Mouse (Mus musculus) lung, embryonic 15.5 days (tissue): ENCODE measurements around the gene Tctex1d2. TPM values are rescaled to one million over a fixed set of nuclear protein-coding genes. Genes with fewer than 3 reads are reported as not detected.

Experiments used
- ATAC-seq: fragments of 200-750 bp; cut with Nextera tagmentation; 2 replicates; pipeline ENCODE4 v1.8.0; 2017; ENCODE audit warnings: moderate number of reproducible peaks, borderline replicate concordance; ENCODE audit not compliant: low FRiP score, low TSS enrichment; ENCODE audit errors: extremely low read depth
- H3K27ac ChIP-seq: fragments of 300-500 bp; sonication (generic); 2 replicates; pipeline ENCODE4 v1.5.1; 2015; ENCODE audit warnings: moderate library complexity, mild to moderate bottlenecking, inconsistent platforms
- H3K27me3 ChIP-seq: fragments of 300-500 bp; sonication (generic); 2 replicates; pipeline ENCODE4 v1.6.1; 2015; ENCODE audit warnings: inconsistent platforms
- H3K36me3 ChIP-seq: fragments of 300-500 bp; sonication (generic); 2 replicates; pipeline ENCODE4 v1.6.1; 2015; ENCODE audit warnings: inconsistent platforms
- H3K4me1 ChIP-seq: fragments of 300-500 bp; sonication (generic); 2 replicates; pipeline ENCODE4 v1.6.1; 2015; ENCODE audit warnings: inconsistent platforms
- H3K4me2 ChIP-seq: fragments of 300-500 bp; sonication (generic); 2 replicates; pipeline ENCODE4 v1.6.1; 2015; ENCODE audit warnings: inconsistent platforms, mild to moderate bottlenecking, moderate library complexity
- H3K4me3 ChIP-seq: fragments of 300-500 bp; sonication (generic); 2 replicates; pipeline ENCODE4 v1.5.1; 2015; ENCODE audit warnings: mild to moderate bottlenecking, inconsistent platforms
- H3K9ac ChIP-seq: fragments of 300-500 bp; sonication (generic); 2 replicates; pipeline ENCODE4 v1.6.1; 2015; ENCODE audit warnings: inconsistent platforms
- H3K9me3 ChIP-seq: fragments of 300-500 bp; sonication (generic); 2 replicates; pipeline ENCODE4 v1.6.1; 2016; ENCODE audit warnings: inconsistent platforms
- WGBS: fragments of 180-500 bp; shearing (Covaris S2); methylation state at CpG from one replicate; pipeline ENCODE4 v1.1.7; 2015; 5-methylcytosine and 5-hydroxymethylcytosine counted together
- polyA plus RNA-seq: library from polyadenylated mRNA; unstranded; fragments of >200 nt; fragmentation: Nextera tagmentation; extraction: Ambion mirVana; gene quantifications from 2 replicates; pipeline ENCODE4 v1.2.1, GENCODE M21; 2015

Gene Tctex1d2
- 23.3 and 25.6 TPM in 2 replicates for polyA plus RNA-seq

GRCm38 (mm10) chr16:32419517-32420483, at the start of gene Tctex1d2:
TSS of gene Tctex1d2 (plus strand) at chr16:32419702.
- peak within 1 kb of the TSS; percentile 76 for H3K4me3 ChIP-seq
- H3K4me1 ChIP-seq, result peaks cover 11% of the 10 kb centered on the region; the same call in 1 of the 2 replicates
- H3K9me3 ChIP-seq, result no peaks in the 10 kb centered on the region
- ATAC-seq, result peak; percentile 97
- H3K9ac ChIP-seq, result peak within 1 kb of the TSS; percentile 63
- no peaks in the 10 kb centered on the region for H3K27me3 ChIP-seq
- H3K27ac ChIP-seq, result peak within 1 kb of the TSS; percentile 93
- no peaks in the 10 kb centered on the region for H3K36me3 ChIP-seq
- WGBS, result 1% methylated on average over 45 of the region's 45 CpGs
- peak within 1 kb of the TSS; percentile 72 for H3K4me2 ChIP-seq

- no peak overlapping the region for H3K9ac ChIP-seq
- H3K36me3 ChIP-seq, result peaks cover 57% of the 10 kb centered on the region
- ATAC-seq, result no peak
- H3K4me2 ChIP-seq, result no peak overlapping the region
- no peak overlapping the region for H3K27ac ChIP-seq
- H3K27me3 ChIP-seq, result no peaks in the 10 kb centered on the region
- 83% methylated on average over 4 of the region's 4 CpGs for WGBS
- no peaks in the 10 kb centered on the region for H3K9me3 ChIP-seq
- no peak overlapping the region for H3K4me3 ChIP-seq
- H3K4me1 ChIP-seq, result no peaks in the 10 kb centered on the region
These were observed 48.2 kb upstream of the Tctex1d2 start for GRCm38 (mm10) chr16:32371351-32371750.

- Histone ChIP-seq H3K4me3 (no peak overlapping the region), H3K9me3 (no peaks in the 10 kb centered on the region), H3K36me3 (peaks cover 81% of the 10 kb centered on the region), H3K27ac (no peak overlapping the region), H3K9ac (no peak overlapping the region), H3K4me2 (no peak overlapping the region), H3K27me3 (no peaks in the 10 kb centered on the region), H3K4me1 (no peaks in the 10 kb centered on the region)
- ATAC-seq, result no peak
- WGBS, result 92% methylated on average over 2 of the region's 2 CpGs
These were observed 39.9 kb upstream of the Tctex1d2 start for GRCm38 (mm10) chr16:32379575-32379974.

- no peak overlapping the region for H3K9ac ChIP-seq
- H3K4me1 ChIP-seq, result no peaks in the 10 kb centered on the region
- no peaks in the 10 kb centered on the region for H3K27me3 ChIP-seq
- no peak overlapping the region for H3K4me3 ChIP-seq
- no peak for ATAC-seq
- no peaks in the 10 kb centered on the region for H3K9me3 ChIP-seq
- H3K4me2 ChIP-seq, result no peak overlapping the region
- peaks cover 76% of the 10 kb centered on the region for H3K36me3 ChIP-seq
- no peak overlapping the region for H3K27ac ChIP-seq
These were observed 36.6 kb upstream of the Tctex1d2 start for GRCm38 (mm10) chr16:32382901-32383300.

- H3K9ac ChIP-seq, result no peak overlapping the region
- no peak for ATAC-seq
- H3K9me3 ChIP-seq, result no peaks in the 10 kb centered on the region
- no peak overlapping the region for H3K4me3 ChIP-seq
- whole genome bisulfite sequencing, result 80% methylated on average over 2 of the region's 2 CpGs
- no peaks in the 10 kb centered on the region for H3K27me3 ChIP-seq
- no peaks in the 10 kb centered on the region for H3K4me1 ChIP-seq
- no peak overlapping the region for H3K27ac ChIP-seq
- H3K36me3 ChIP-seq, result peaks cover 59% of the 10 kb centered on the region
- H3K4me2 ChIP-seq, result no peak overlapping the region
These were observed 34.6 kb upstream of the Tctex1d2 start for GRCm38 (mm10) chr16:32384885-32385284.

- no peaks in the 10 kb centered on the region for H3K4me1 ChIP-seq
- no peak overlapping the region for H3K9ac ChIP-seq
- H3K27ac ChIP-seq, result no peak overlapping the region
- ATAC-seq, result no peak
- H3K9me3 ChIP-seq, result no peaks in the 10 kb centered on the region
- H3K27me3 ChIP-seq, result no peaks in the 10 kb centered on the region
- H3K36me3 ChIP-seq, result peaks cover 54% of the 10 kb centered on the region
- H3K4me2 ChIP-seq, result no peak overlapping the region
- 80% methylated on average over 3 of the region's 3 CpGs for WGBS
- H3K4me3 ChIP-seq, result no peak overlapping the region
These were observed 32.7 kb upstream of the Tctex1d2 start for GRCm38 (mm10) chr16:32386826-32387225.

GRCm38 (mm10) chr16:32389049-32389448, 30.5 kb upstream of the Tctex1d2 start:
- no peak overlapping the region for H3K9ac ChIP-seq
- H3K36me3 ChIP-seq, result peaks cover 40% of the 10 kb centered on the region
- no peak overlapping the region for H3K4me2 ChIP-seq
- ATAC-seq, result no peak
- no peak overlapping the region for H3K4me3 ChIP-seq
- H3K9me3 ChIP-seq, result no peaks in the 10 kb centered on the region
- H3K27ac ChIP-seq, result no peak overlapping the region
- no peaks in the 10 kb centered on the region for H3K27me3 ChIP-seq
- no peaks in the 10 kb centered on the region for H3K4me1 ChIP-seq

- Histone ChIP-seq H3K27me3 (no peaks in the 10 kb centered on the region), H3K4me1 (no peaks in the 10 kb centered on the region), H3K4me3 (no peak overlapping the region), H3K4me2 (no peak overlapping the region), H3K9ac (no peak overlapping the region), H3K27ac (no peak overlapping the region), H3K36me3 (peaks cover 37% of the 10 kb centered on the region), H3K9me3 (no peaks in the 10 kb centered on the region)
- ATAC-seq, result no peak
- 68% methylated on average over 3 of the region's 3 CpGs for WGBS
These were observed 29.7 kb upstream of the Tctex1d2 start for GRCm38 (mm10) chr16:32389841-32390240.

- H3K4me2 ChIP-seq, result no peak overlapping the region
- no peak overlapping the region for H3K27ac ChIP-seq
- H3K27me3 ChIP-seq, result no peaks in the 10 kb centered on the region
- WGBS, result 92% methylated on average over 3 of the region's 3 CpGs
- H3K4me1 ChIP-seq, result no peaks in the 10 kb centered on the region
- no peak overlapping the region for H3K9ac ChIP-seq
- peaks cover 27% of the 10 kb centered on the region for H3K36me3 ChIP-seq
- ATAC-seq, result no peak
- no peaks in the 10 kb centered on the region for H3K9me3 ChIP-seq
- no peak overlapping the region for H3K4me3 ChIP-seq
These were observed 28.6 kb upstream of the Tctex1d2 start for GRCm38 (mm10) chr16:32390882-32391281.

GRCm38 (mm10) chr16:32395679-32396540, 23.6 kb upstream of the Tctex1d2 start:
- Histone ChIP-seq H3K4me1 (no peaks in the 10 kb centered on the region), H3K9me3 (no peaks in the 10 kb centered on the region), H3K4me3 (no peak overlapping the region), H3K27me3 (no peaks in the 10 kb centered on the region), H3K27ac (no peak overlapping the region), H3K4me2 (no peak overlapping the region), H3K9ac (no peak overlapping the region), H3K36me3 (peaks cover 11% of the 10 kb centered on the region)
- WGBS, result 61% methylated on average over 6 of the region's 6 CpGs
- ATAC-seq, result no peak

- Histone ChIP-seq H3K4me3 (no peak overlapping the region), H3K9ac (no peak overlapping the region), H3K27me3 (no peaks in the 10 kb centered on the region), H3K9me3 (no peaks in the 10 kb centered on the region), H3K4me1 (no peaks in the 10 kb centered on the region), H3K4me2 (no peak overlapping the region), H3K27ac (no peak overlapping the region), H3K36me3 (peaks cover 7% of the 10 kb centered on the region; the same call in 1 of the 2 replicates)
- no peak for ATAC-seq
- 46% methylated on average over 3 of the region's 3 CpGs for WGBS
These were observed 23.0 kb upstream of the Tctex1d2 start for GRCm38 (mm10) chr16:32396541-32396835.

- H3K9ac ChIP-seq, result no peak overlapping the region
- peaks cover under 1% of the 10 kb centered on the region; the same call in 1 of the 2 replicates for H3K36me3 ChIP-seq
- WGBS, result 68% methylated on average over 3 of the region's 3 CpGs
- no peaks in the 10 kb centered on the region for H3K9me3 ChIP-seq
- no peaks in the 10 kb centered on the region for H3K4me1 ChIP-seq
- no peak overlapping the region for H3K4me2 ChIP-seq
- H3K27ac ChIP-seq, result no peak overlapping the region
- no peaks in the 10 kb centered on the region for H3K27me3 ChIP-seq
- H3K4me3 ChIP-seq, result no peak overlapping the region
- ATAC-seq, result no peak
These were observed 21.3 kb upstream of the Tctex1d2 start for GRCm38 (mm10) chr16:32398206-32398605.
